Mouse (Mus musculus) intestine, embryonic 14.5 days (tissue): ENCODE data around the gene Ash1l. TPM values are rescaled to one million over a fixed set of nuclear protein-coding genes. Genes with fewer than 3 reads are reported as not detected.
A peak's percentile ranks its signal among the peaks of the same experiment; 100 is the strongest.
"Not testable (repeated sequence)": the region's sequence is repeated elsewhere in the genome, so short reads cannot be mapped to it uniquely, and the experiment has no call there.

Experiments
- ATAC-seq: fragments of 200-750 bp; cut with Nextera tagmentation; replicated peaks from 2 replicates; pipeline ENCODE4 v1.8.0; 2017; ENCODE audit warnings: low read depth, moderate number of reproducible peaks, moderate TSS enrichment, moderate library complexity; ENCODE audit not compliant: low FRiP score, low TSS enrichment
- DNase-seq: peaks from one replicate; pipeline ENCODE4 v3.0.0-alpha.2; 2018; ENCODE audit warnings: low spot score
- H3K27ac ChIP-seq: fragments of 300-500 bp; sonication (generic); 2 replicates; pipeline ENCODE4 v1.5.1; 2014; ENCODE audit warnings: low read depth, mild to moderate bottlenecking, control low read depth
- H3K27me3 ChIP-seq: fragments of 300-500 bp; sonication (generic); replicated peaks from 2 replicates; pipeline ENCODE4 v1.6.1; 2014; ENCODE audit warnings: low read length, control low read depth; ENCODE audit not compliant: control insufficient read depth, insufficient read depth
- H3K36me3 ChIP-seq: fragments of 300-500 bp; sonication (generic); 2 replicates; pipeline ENCODE4 v1.6.1; 2014; ENCODE audit warnings: low read length, control low read depth; ENCODE audit not compliant: control insufficient read depth, insufficient read depth
- H3K4me1 ChIP-seq: fragments of 300-500 bp; sonication (generic); replicated peaks from 2 replicates; pipeline ENCODE4 v1.6.1; 2014; ENCODE audit warnings: low read length, control low read depth, mixed read lengths; ENCODE audit not compliant: control insufficient read depth, insufficient read depth
- H3K4me2 ChIP-seq: fragments of 300-500 bp; sonication (generic); 2 replicates; pipeline ENCODE4 v1.6.1; 2014; ENCODE audit warnings: low read length
- H3K4me3 ChIP-seq: fragments of 300-500 bp; sonication (generic); 2 replicates; pipeline ENCODE4 v1.5.1; 2014; ENCODE audit warnings: low read depth, low read length, control low read depth, mixed read lengths
- H3K9ac ChIP-seq: fragments of 300-500 bp; sonication (generic); 2 replicates; pipeline ENCODE4 v1.6.1; 2014; ENCODE audit warnings: mild to moderate bottlenecking, low read length
- H3K9me3 ChIP-seq: fragments of 300-500 bp; sonication (generic); 2 replicates; pipeline ENCODE4 v1.6.1; 2016; ENCODE audit warnings: low read length, control low read depth; ENCODE audit not compliant: control insufficient read depth
- WGBS: fragments of 180-500 bp; shearing (Covaris S2); extraction: QIAGEN DNeasy Blood & Tissue Kit; methylation state at CpG from one replicate; pipeline ENCODE4 v1.1.7; 2014; 5-methylcytosine and 5-hydroxymethylcytosine counted together
- polyA plus RNA-seq: library from polyadenylated mRNA; unstranded; fragments of >200 nt; fragmentation: Nextera tagmentation; extraction: Ambion mirVana; gene quantifications from 2 replicates; pipeline ENCODE4 v1.2.1, GENCODE M21; 2014

The Ash1l gene
- polyA plus RNA-seq, 1 experiment from 2014 or later, result 21.5 TPM

- Histone ChIP-seq H3K9ac (peak overlapping the region; percentile 95), H3K27me3 (no peaks in the 10 kb centered on the region), H3K9me3 (no peaks in the 10 kb centered on the region), H3K4me3 (peak overlapping the region; percentile 96), H3K4me2 (peak overlapping the region; percentile 80), H3K27ac (peak overlapping the region; percentile 100), H3K36me3 (no peaks in the 10 kb centered on the region), H3K4me1 (peaks cover 22% of the 10 kb centered on the region)
- DNase-seq, result peak; percentile 94
- under 1% methylated on average over 72 of the region's 92 CpGs for WGBS
- peak; percentile 93 for ATAC-seq
Observed at GRCm38 (mm10) chr3:88949786-88950575, 441 bp upstream of the Ash1l start.

- no peak for DNase-seq
- under 1% methylated on average over 5 of the region's 5 CpGs for WGBS
- ATAC-seq, result no peak
Observed at GRCm38 (mm10) chr3:88951327-88951800, 942 bp downstream of the Ash1l start.

GRCm38 (mm10) chr3:88953246-88953645 is 2.8 kb downstream of the Ash1l start:
- Histone ChIP-seq H3K27me3 (no peaks in the 10 kb centered on the region), H3K4me2 (no peak overlapping the region), H3K36me3 (no peaks in the 10 kb centered on the region), H3K27ac (no peak overlapping the region), H3K9ac (no peak overlapping the region), H3K9me3 (no peaks in the 10 kb centered on the region), H3K4me3 (no peak overlapping the region), H3K4me1 (peaks cover 19% of the 10 kb centered on the region)
- no peak for DNase-seq
- no peak for ATAC-seq
- 83% methylated on average over 4 of the region's 4 CpGs for WGBS

More at GRCm38 (mm10) chr3:88951327-88951800, 942 bp downstream of the Ash1l start:
- Histone ChIP-seq H3K9ac (peak overlapping the region; percentile 95), H3K27ac (peak overlapping the region; percentile 100), H3K27me3 (no peaks in the 10 kb centered on the region), H3K4me1 (peaks cover 22% of the 10 kb centered on the region), H3K4me3 (peak overlapping the region; percentile 96), H3K36me3 (no peaks in the 10 kb centered on the region), H3K4me2 (peak overlapping the region; percentile 80), H3K9me3 (no peaks in the 10 kb centered on the region)

- no peak for ATAC-seq
- no peak for DNase-seq
- Histone ChIP-seq H3K27ac (no peak overlapping the region), H3K27me3 (no peaks in the 10 kb centered on the region), H3K9me3 (no peaks in the 10 kb centered on the region), H3K36me3 (no peaks in the 10 kb centered on the region), H3K4me2 (no peak overlapping the region), H3K9ac (no peak overlapping the region), H3K4me3 (no peak overlapping the region), H3K4me1 (peaks cover 14% of the 10 kb centered on the region)
Observed at GRCm38 (mm10) chr3:88953736-88954135, 3.3 kb downstream of the Ash1l start.

GRCm38 (mm10) chr3:88963211-88963610 is 12.8 kb downstream of the Ash1l start:
- ATAC-seq, H3K4me3 ChIP-seq, H3K27ac ChIP-seq, H3K9ac ChIP-seq, H3K9me3 ChIP-seq, H3K27me3 ChIP-seq, DNase-seq, H3K4me1 ChIP-seq, H3K4me2 ChIP-seq: not testable (repeated sequence)
- peaks cover 18% of the 10 kb centered on the region for H3K36me3 ChIP-seq

GRCm38 (mm10) chr3:88975012-88975411 is 24.6 kb downstream of the Ash1l start:
- no peaks in the 10 kb centered on the region for H3K9me3 ChIP-seq
- no peak overlapping the region for H3K4me3 ChIP-seq
- H3K9ac ChIP-seq, result no peak overlapping the region
- no peaks in the 10 kb centered on the region for H3K27me3 ChIP-seq
- H3K27ac ChIP-seq, result no peak overlapping the region
- H3K36me3 ChIP-seq, result no peaks in the 10 kb centered on the region; the same call in 1 of the 2 replicates
- WGBS, result 90% methylated on average over 2 of the region's 2 CpGs
- H3K4me2 ChIP-seq, result no peak overlapping the region
- DNase-seq (no peak), ATAC-seq (no peak)
- H3K4me1 ChIP-seq, result no peaks in the 10 kb centered on the region

GRCm38 (mm10) chr3:88981206-88982010 is 31.0 kb downstream of the Ash1l start:
- Histone ChIP-seq H3K36me3 (peaks cover 57% of the 10 kb centered on the region), H3K9me3 (no peaks in the 10 kb centered on the region), H3K4me1 (no peaks in the 10 kb centered on the region), H3K4me3 (no peak overlapping the region), H3K4me2 (no peak overlapping the region), H3K27ac (no peak overlapping the region), H3K27me3 (no peaks in the 10 kb centered on the region), H3K9ac (no peak overlapping the region)
- no peak for DNase-seq
- 93% methylated on average over 8 of the region's 8 CpGs for WGBS
- no peak for ATAC-seq

GRCm38 (mm10) chr3:88983921-88984381 is 33.5 kb downstream of the Ash1l start:
- Histone ChIP-seq H3K9me3 (no peaks in the 10 kb centered on the region), H3K36me3 (peaks cover 68% of the 10 kb centered on the region), H3K9ac (no peak overlapping the region), H3K27ac (no peak overlapping the region), H3K4me3 (no peak overlapping the region), H3K27me3 (no peaks in the 10 kb centered on the region), H3K4me2 (no peak overlapping the region), H3K4me1 (no peaks in the 10 kb centered on the region)
- DNase-seq, result no peak
- WGBS, result 57% methylated on average over 4 of the region's 4 CpGs
- no peak for ATAC-seq
